Mouse (Mus musculus) forebrain, embryonic 10.5 days (tissue): ENCODE results near the gene 1600014C23Rik. TPM values are rescaled to one million over a fixed set of nuclear protein-coding genes. Genes with fewer than 3 reads are reported as not detected.

Experiments used
- DNase-seq: peaks from one replicate; pipeline ENCODE4 v3.0.0-alpha.2; 2017; ENCODE audit warnings: low spot score; ENCODE audit errors: extremely low spot score
- H3K27ac ChIP-seq: fragments of 300-500 bp; sonication (generic); 2 replicates; pipeline ENCODE4 v1.5.1; 2016; ENCODE audit warnings: mild to moderate bottlenecking
- H3K27me3 ChIP-seq: fragments of 300-500 bp; sonication (generic); 2 replicates; pipeline ENCODE4 v1.6.1; 2016; ENCODE audit warnings: mild to moderate bottlenecking; ENCODE audit not compliant: poor library complexity, severe bottlenecking
- H3K36me3 ChIP-seq: fragments of 300-500 bp; sonication (generic); replicated peaks from 2 replicates; pipeline ENCODE4 v1.6.1; 2016; ENCODE audit warnings: mild to moderate bottlenecking, moderate library complexity
- H3K4me1 ChIP-seq: fragments of 300-500 bp; sonication (generic); 2 replicates; pipeline ENCODE4 v1.6.1; 2016
- H3K4me3 ChIP-seq: fragments of 300-500 bp; sonication (generic); 2 replicates; pipeline ENCODE4 v1.5.1; 2016; ENCODE audit warnings: mild to moderate bottlenecking, moderate library complexity
- H3K9me3 ChIP-seq: fragments of 300-500 bp; sonication (generic); 2 replicates; pipeline ENCODE4 v1.6.1; 2016; ENCODE audit warnings: mild to moderate bottlenecking, moderate library complexity
- WGBS: fragments of 180-500 bp; shearing (Covaris S2); methylation state at CpG from one replicate; pipeline ENCODE4 v1.1.7; 2016; 5-methylcytosine and 5-hydroxymethylcytosine counted together
- polyA plus RNA-seq: library from polyadenylated mRNA; unstranded; fragments of >200 nt; fragmentation: Nextera tagmentation; extraction: Ambion mirVana; gene quantifications from 2 replicates; pipeline ENCODE4 v1.2.1, GENCODE M21; 2016

The 1600014C23Rik gene
- polyA plus RNA-seq, 1 experiment from 2014 or later: not detected

- no peaks in the 10 kb centered on the region for H3K9me3 ChIP-seq
- DNase-seq: no peak
- peaks cover 23% of the 10 kb centered on the region for H3K4me1 ChIP-seq
- no peak overlapping the region for H3K27ac ChIP-seq
- no peak overlapping the region for H3K4me3 ChIP-seq
- 78% methylated on average over 5 of the region's 5 CpGs for WGBS
- peaks cover 13% of the 10 kb centered on the region for H3K36me3 ChIP-seq
- no peaks in the 10 kb centered on the region for H3K27me3 ChIP-seq
These were observed 41.5 kb downstream of the 1600014C23Rik start for GRCm38 (mm10) chr17:45692159-45692558.

- 88% methylated on average over 4 of the region's 4 CpGs for WGBS
- H3K9me3 ChIP-seq: no peaks in the 10 kb centered on the region
- H3K4me1 ChIP-seq: peaks cover 30% of the 10 kb centered on the region
- H3K27ac ChIP-seq: no peak overlapping the region
- no peak for DNase-seq
- H3K36me3 ChIP-seq: no peaks in the 10 kb centered on the region
- no peaks in the 10 kb centered on the region for H3K27me3 ChIP-seq
- no peak overlapping the region for H3K4me3 ChIP-seq
These were observed 43.6 kb downstream of the 1600014C23Rik start for GRCm38 (mm10) chr17:45690044-45690443.

- no peaks in the 10 kb centered on the region for H3K9me3 ChIP-seq
- peaks cover 38% of the 10 kb centered on the region for H3K4me1 ChIP-seq
- no peak for DNase-seq
- H3K27ac ChIP-seq: no peak overlapping the region
- no peaks in the 10 kb centered on the region for H3K27me3 ChIP-seq
- H3K36me3 ChIP-seq: no peaks in the 10 kb centered on the region
- no peak overlapping the region for H3K4me3 ChIP-seq
- 94% methylated on average over 9 of the region's 9 CpGs for WGBS
These were observed 44.5 kb downstream of the 1600014C23Rik start for GRCm38 (mm10) chr17:45689120-45689519.

- Histone ChIP-seq H3K36me3 (no peaks in the 10 kb centered on the region; the same call in 1 of the 2 replicates), H3K27ac (peak within 1 kb of the TSS; percentile 96), H3K9me3 (no peaks in the 10 kb centered on the region), H3K4me1 (peaks cover 36% of the 10 kb centered on the region), H3K4me3 (peak within 1 kb of the TSS; percentile 94), H3K27me3 (no peaks in the 10 kb centered on the region)
- WGBS: 13% methylated on average over 12 of the region's 12 CpGs
- DNase-seq: no peak
These were observed 46.9 kb downstream of the 1600014C23Rik start, which contains the start of gene Tmem63b for GRCm38 (mm10) chr17:45686716-45687115. Tmem63b (minus strand) TSS chr17:45686905.

- peak; percentile 89 for DNase-seq
- Histone ChIP-seq H3K27ac (peak within 1 kb of the TSS; percentile 96), H3K4me1 (peaks cover 36% of the 10 kb centered on the region), H3K4me3 (peak within 1 kb of the TSS; percentile 94), H3K27me3 (no peaks in the 10 kb centered on the region), H3K9me3 (no peaks in the 10 kb centered on the region), H3K36me3 (no peaks in the 10 kb centered on the region; the same call in 1 of the 2 replicates)
- WGBS: under 1% methylated on average over 40 of the region's 50 CpGs
These were observed 47.5 kb downstream of the 1600014C23Rik start, which contains the start of gene Mrpl14 for GRCm38 (mm10) chr17:45686093-45686619. Mrpl14 (plus strand) TSS chr17:45686322.

- DNase-seq: peak; percentile 58
- Histone ChIP-seq H3K27me3 (no peaks in the 10 kb centered on the region), H3K9me3 (no peaks in the 10 kb centered on the region), H3K27ac (peak overlapping the region; percentile 96), H3K4me3 (peak overlapping the region; percentile 94), H3K36me3 (no peaks in the 10 kb centered on the region; the same call in 1 of the 2 replicates), H3K4me1 (peaks cover 44% of the 10 kb centered on the region)
- WGBS: under 1% methylated on average over 58 of the region's 58 CpGs
These were observed 48.2 kb downstream of the 1600014C23Rik start for GRCm38 (mm10) chr17:45685171-45686092.

GRCm38 (mm10) chr17:45684667-45685131, 48.9 kb downstream of the 1600014C23Rik start:
- no peaks in the 10 kb centered on the region for H3K27me3 ChIP-seq
- H3K27ac ChIP-seq: peak overlapping the region; percentile 96
- no peak for DNase-seq
- H3K4me3 ChIP-seq: peak overlapping the region; percentile 94
- H3K4me1 ChIP-seq: peaks cover 45% of the 10 kb centered on the region
- WGBS: 29% methylated on average over 14 of the region's 14 CpGs
- no peaks in the 10 kb centered on the region for H3K9me3 ChIP-seq
- H3K36me3 ChIP-seq: peaks cover 2% of the 10 kb centered on the region

Other genes starting within 250 kb of the 1600014C23Rik start
- gene Aars2, start 227.0 kb downstream of the 1600014C23Rik start, polyA plus RNA-seq: 33.9 and 35.1 TPM in 2 replicates
- 1.1 and 1.3 TPM in 2 replicates for gene Tcte1, start 210.4 kb downstream of the 1600014C23Rik start, polyA plus RNA-seq
- gene Tmem151b, start 184.2 kb downstream of the 1600014C23Rik start, polyA plus RNA-seq: 4.8 and 6.3 TPM in 2 replicates
- gene Nfkbie, start 178.1 kb downstream of the 1600014C23Rik start, polyA plus RNA-seq: 6.6 and 6.9 TPM in 2 replicates
- gene Slc35b2, start 170.0 kb downstream of the 1600014C23Rik start, polyA plus RNA-seq: 114 and 117 TPM in 2 replicates
- 2,210 and 2,220 TPM in 2 replicates for gene Hsp90ab1, start 160.6 kb downstream of the 1600014C23Rik start, polyA plus RNA-seq
- gene Slc29a1, start 134.2 kb downstream of the 1600014C23Rik start, polyA plus RNA-seq: 70.3 and 76.3 TPM in 2 replicates
- gene Mymx, start 131.7 kb downstream of the 1600014C23Rik start, polyA plus RNA-seq: 0.27 and 0.30 TPM in 2 replicates
- 1.1 and 1.6 TPM in 2 replicates for gene Capn11, start 74.5 kb downstream of the 1600014C23Rik start, polyA plus RNA-seq
- gene Mrpl14, start 47.5 kb downstream of the 1600014C23Rik start, polyA plus RNA-seq: 142 and 151 TPM in 2 replicates
- 46.9 and 49.0 TPM in 2 replicates for gene Tmem63b, start 46.9 kb downstream of the 1600014C23Rik start, polyA plus RNA-seq